Mouse (Mus musculus): ENCODE measurements around the gene Slamf9. TPM values are rescaled to one million over a fixed set of nuclear protein-coding genes. Genes with fewer than 3 reads are reported as not detected.

Gene Slamf9
- total and polyA plus RNA-seq, 2 experiments from 2014 or later, result 0.20 to 0.38 TPM

DNA sequence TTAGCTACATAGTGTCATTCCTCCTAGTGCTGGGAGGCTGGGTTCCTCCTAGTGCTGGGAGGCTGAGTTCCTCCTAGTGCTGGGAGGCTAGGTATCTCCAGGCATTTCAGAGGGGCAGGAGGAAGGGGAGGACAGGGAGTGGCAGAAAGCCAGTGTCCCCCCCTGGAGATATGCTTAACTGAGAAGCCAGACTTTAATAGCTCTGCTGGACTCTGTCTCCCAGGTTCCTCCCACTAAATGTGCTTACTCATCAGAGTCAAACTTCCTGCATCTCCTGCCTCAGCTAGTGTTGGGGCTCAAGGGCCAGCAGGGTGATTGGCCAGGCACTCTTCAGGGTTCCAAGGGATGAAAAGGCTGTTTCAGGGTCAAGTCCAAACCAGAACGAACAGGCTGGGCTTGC is 40.2 kb downstream of the Slamf9 start:
- Histone ChIP-seq H3K27ac (ENCODE audit: low read depth, low read length) (no peak overlapping the region), H3K4me3 (ENCODE audit: low read depth, low read length) (no peak overlapping the region), H3K9me3 (ENCODE audit: low read length) (no peaks in the 10 kb centered on the region; the same call in 1 of the 2 replicates), H3K27me3 (ENCODE audit: insufficient read depth, low read length) (no peaks in the 10 kb centered on the region), H3K4me1 (ENCODE audit: insufficient read depth, low read length) (no peaks in the 10 kb centered on the region; the same call in 1 of the 2 replicates), H3K9ac (replicated peaks; ENCODE audit: low read length, poor library complexity, severe bottlenecking) (no peak overlapping the region), H3K4me2 (ENCODE audit: low read depth, low read length, poor library complexity, severe bottlenecking) (no peak overlapping the region), H3K36me3 (ENCODE audit: insufficient read depth, low read length) (no peaks in the 10 kb centered on the region)
- WGBS, result 63% methylated on average over 1 of the region's 1 CpGs
- TF ChIP-seq CTCF (IDR thresholded peaks at IDR 0.05), result no peak
- DNase-seq (ENCODE audit: low spot score), result no peak
- ATAC-seq (ENCODE audit: low FRiP score), result no peak

DNA sequence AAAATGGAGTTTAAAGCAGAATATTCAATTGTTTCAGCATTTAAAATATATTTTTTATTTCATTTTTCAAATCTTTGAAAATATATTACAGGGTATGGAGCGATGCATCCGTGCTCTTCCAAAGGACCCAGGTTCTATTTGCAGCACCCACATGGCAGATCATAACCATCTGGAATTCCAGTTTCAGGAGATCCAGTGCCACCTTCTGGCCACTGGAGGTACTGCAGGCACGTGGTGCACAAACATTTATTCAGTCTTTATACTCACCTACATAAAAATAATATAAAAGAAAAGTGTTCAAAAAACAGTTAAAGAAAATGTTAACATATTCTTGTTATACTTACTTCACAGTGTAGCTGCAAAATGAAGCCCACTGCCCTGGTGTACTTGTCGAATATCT is 42.9 kb downstream of the Slamf9 start:
- DNase-seq (ENCODE audit: low spot score), result no peak

DNA sequence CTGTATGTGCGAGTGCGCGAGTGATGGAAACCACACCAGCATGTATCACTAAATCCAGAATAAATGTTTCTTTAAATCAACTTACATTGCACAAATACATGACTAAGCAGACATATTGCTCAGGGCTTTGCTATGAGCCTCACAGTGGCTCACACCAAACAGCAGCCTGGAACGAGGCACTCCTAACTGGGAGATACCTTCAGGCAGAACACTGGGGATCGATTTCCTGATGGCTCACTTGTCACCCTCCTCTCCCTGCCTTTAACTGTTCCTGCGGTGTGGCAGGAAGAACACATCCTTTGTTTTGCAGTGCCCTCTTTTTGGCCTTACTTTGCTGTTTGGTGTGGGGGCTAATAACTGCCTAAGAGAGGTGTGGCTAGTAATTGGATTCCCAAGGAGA is 44.5 kb downstream of the Slamf9 start:
- ATAC-seq (ENCODE audit: low FRiP score) (no peak), DNase-seq (ENCODE audit: low spot score) (no peak)
- H3K27me3 ChIP-seq (ENCODE audit: insufficient read depth, low read length), result no peaks in the 10 kb centered on the region
- no peak overlapping the region for H3K9ac ChIP-seq (replicated peaks; ENCODE audit: low read length, poor library complexity, severe bottlenecking)
- no peak overlapping the region for H3K4me2 ChIP-seq (ENCODE audit: low read depth, low read length, poor library complexity, severe bottlenecking)
- no peak overlapping the region for H3K4me3 ChIP-seq (ENCODE audit: low read depth, low read length)
- no peak overlapping the region for H3K27ac ChIP-seq (ENCODE audit: low read depth, low read length)
- H3K36me3 ChIP-seq (ENCODE audit: insufficient read depth, low read length), result no peaks in the 10 kb centered on the region
- no peaks in the 10 kb centered on the region; the same call in 1 of the 2 replicates for H3K9me3 ChIP-seq (ENCODE audit: low read length)
- no peaks in the 10 kb centered on the region; the same call in 1 of the 2 replicates for H3K4me1 ChIP-seq (ENCODE audit: insufficient read depth, low read length)
- 68% methylated on average over 6 of the region's 6 CpGs for WGBS
- TF ChIP-seq CTCF (IDR thresholded peaks at IDR 0.05), result no peak

More for the DNA sequence above, 42.9 kb downstream of the Slamf9 start:
- Histone ChIP-seq H3K4me3 (ENCODE audit: low read depth, low read length) (no peak overlapping the region), H3K9me3 (ENCODE audit: low read length) (no peaks in the 10 kb centered on the region; the same call in 1 of the 2 replicates), H3K27me3 (ENCODE audit: insufficient read depth, low read length) (no peaks in the 10 kb centered on the region), H3K4me2 (ENCODE audit: low read depth, low read length, poor library complexity, severe bottlenecking) (no peak overlapping the region), H3K36me3 (ENCODE audit: insufficient read depth, low read length) (no peaks in the 10 kb centered on the region), H3K4me1 (ENCODE audit: insufficient read depth, low read length) (no peaks in the 10 kb centered on the region; the same call in 1 of the 2 replicates), H3K9ac (replicated peaks; ENCODE audit: low read length, poor library complexity, severe bottlenecking) (no peak overlapping the region), H3K27ac (ENCODE audit: low read depth, low read length) (no peak overlapping the region)
- TF ChIP-seq CTCF (IDR thresholded peaks at IDR 0.05), result peak; percentile 64
- no peak for ATAC-seq (ENCODE audit: low FRiP score)
- 76% methylated on average over 4 of the region's 4 CpGs for WGBS

DNA sequence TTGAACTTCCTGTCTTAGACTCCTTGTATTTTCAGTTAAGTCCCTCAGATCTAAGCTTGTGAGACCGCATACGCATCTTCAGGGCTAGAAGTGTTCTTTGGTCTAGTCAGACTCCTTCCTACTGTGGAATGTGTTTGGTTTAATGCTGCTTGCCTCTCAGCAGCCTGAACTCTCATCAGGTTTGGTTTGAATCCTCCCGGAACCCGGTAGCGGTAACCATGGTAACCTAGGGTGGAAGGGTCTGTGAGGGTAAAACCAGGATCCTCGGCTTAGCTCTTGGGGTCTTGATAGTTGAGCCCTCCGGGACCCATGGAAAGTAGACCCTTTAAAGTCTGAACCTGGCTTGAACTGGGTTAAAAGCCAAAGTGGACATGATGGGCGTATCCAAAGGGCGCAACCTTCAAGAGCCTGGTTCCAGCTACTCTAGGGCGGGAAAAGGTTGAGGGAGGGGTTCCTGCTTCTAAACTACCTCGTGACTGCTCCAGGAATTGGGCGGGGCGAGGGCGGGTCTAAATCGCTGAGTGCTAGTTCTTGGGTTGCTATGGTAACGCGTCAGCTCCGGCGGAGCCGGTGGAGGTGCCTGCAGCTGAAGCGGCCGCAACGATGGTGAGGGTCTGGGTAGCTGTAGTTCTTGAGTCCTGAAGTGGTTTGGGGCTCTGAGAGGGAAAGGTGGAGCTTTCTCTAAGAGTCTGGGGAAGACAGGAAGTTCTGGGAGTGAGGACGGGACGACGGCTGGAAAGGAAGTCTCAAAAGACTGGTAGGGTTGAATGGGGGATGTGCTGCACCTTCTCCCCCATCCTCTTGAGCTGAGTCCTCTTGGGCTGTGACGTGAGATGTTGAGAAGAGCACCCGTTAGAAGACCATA is 45.6 kb downstream of the Slamf9 start, which contains the start of gene Cfap45:
Gene Cfap45 (plus strand): TSS at position 226 of the 865 bp plus-strand sequence.
- peak within 1 kb of the TSS; percentile 30 for H3K4me3 ChIP-seq (ENCODE audit: low read depth, low read length)
- DNase-seq (ENCODE audit: low spot score), result peak; percentile 92
- WGBS, result 2% methylated on average over 28 of the region's 28 CpGs
- peak within 1 kb of the TSS; percentile 62 for H3K4me2 ChIP-seq (ENCODE audit: low read depth, low read length, poor library complexity, severe bottlenecking)
- no peak within 1 kb of the TSS for H3K9ac ChIP-seq (replicated peaks; ENCODE audit: low read length, poor library complexity, severe bottlenecking)
- no peak for TF ChIP-seq CTCF (IDR thresholded peaks at IDR 0.05)
- ATAC-seq (ENCODE audit: low FRiP score), result peak; percentile 84
- no peaks in the 10 kb centered on the region for H3K36me3 ChIP-seq (ENCODE audit: insufficient read depth, low read length)
- H3K27ac ChIP-seq (ENCODE audit: low read depth, low read length), result 0 out of 2 replicates have a peak within 1 kb of the TSS, but pooled peaks have one; percentile 48
- H3K9me3 ChIP-seq (ENCODE audit: low read length), result no peaks in the 10 kb centered on the region; the same call in 1 of the 2 replicates
- H3K27me3 ChIP-seq (ENCODE audit: insufficient read depth, low read length), result no peaks in the 10 kb centered on the region
- H3K4me1 ChIP-seq (ENCODE audit: insufficient read depth, low read length), result no peaks in the 10 kb centered on the region; the same call in 1 of the 2 replicates

DNA sequence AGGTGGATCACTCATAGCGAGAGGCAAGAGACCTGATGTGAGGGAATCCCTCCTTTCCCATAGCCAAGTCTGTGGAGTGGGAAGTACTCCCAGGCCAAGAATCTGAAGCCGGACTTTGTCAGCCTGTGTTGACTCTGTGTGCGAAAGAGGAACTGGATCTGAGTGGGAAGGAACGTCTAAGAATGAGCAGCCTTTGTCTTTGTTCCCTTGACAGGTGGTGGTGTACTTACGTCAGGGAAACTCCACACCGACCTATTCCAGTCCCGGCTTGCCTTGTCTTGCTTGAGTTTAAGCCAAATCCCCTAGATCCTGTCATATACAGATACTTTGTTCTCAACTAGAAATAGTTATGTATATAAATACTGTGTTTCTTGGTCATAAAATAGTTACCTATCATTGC is 47.4 kb downstream of the Slamf9 start:
- no peak for ATAC-seq (ENCODE audit: low FRiP score)
- Histone ChIP-seq H3K4me3 (ENCODE audit: low read depth, low read length) (no peak overlapping the region), H3K9me3 (ENCODE audit: low read length) (no peaks in the 10 kb centered on the region; the same call in 1 of the 2 replicates), H3K36me3 (ENCODE audit: insufficient read depth, low read length) (no peaks in the 10 kb centered on the region), H3K4me1 (ENCODE audit: insufficient read depth, low read length) (no peaks in the 10 kb centered on the region; the same call in 1 of the 2 replicates), H3K27ac (ENCODE audit: low read depth, low read length) (no peak overlapping the region), H3K9ac (replicated peaks; ENCODE audit: low read length, poor library complexity, severe bottlenecking) (no peak overlapping the region), H3K4me2 (ENCODE audit: low read depth, low read length, poor library complexity, severe bottlenecking) (no peak overlapping the region), H3K27me3 (ENCODE audit: insufficient read depth, low read length) (no peaks in the 10 kb centered on the region)
- WGBS, result 68% methylated on average over 7 of the region's 7 CpGs
- DNase-seq (ENCODE audit: low spot score), result no peak
- no peak for TF ChIP-seq CTCF (IDR thresholded peaks at IDR 0.05)

DNA sequence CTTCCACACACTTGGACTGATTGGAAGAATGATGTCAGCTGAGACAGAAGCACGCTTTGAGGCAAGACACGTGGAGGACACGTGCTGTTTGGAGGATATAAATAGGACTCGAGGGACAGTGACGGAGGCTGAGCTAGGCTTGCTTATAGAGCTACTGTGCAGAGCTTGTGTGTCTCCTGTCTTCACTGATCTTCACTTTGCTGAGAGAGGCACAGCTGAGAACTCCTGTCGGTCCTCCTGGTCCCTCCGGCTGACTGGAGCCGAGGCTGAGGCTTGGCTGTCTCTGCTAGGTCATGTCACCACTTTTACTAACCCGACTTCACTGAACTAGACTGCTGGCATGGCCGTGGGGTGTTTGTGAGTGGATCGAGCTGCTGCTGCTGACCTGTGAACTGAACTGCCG is 48.5 kb downstream of the Slamf9 start:
- WGBS, result 63% methylated on average over 12 of the region's 12 CpGs
- Histone ChIP-seq H3K4me2 (ENCODE audit: low read depth, low read length, poor library complexity, severe bottlenecking) (no peak overlapping the region), H3K9me3 (ENCODE audit: low read length) (no peaks in the 10 kb centered on the region), H3K27ac (ENCODE audit: low read depth, low read length) (no peak overlapping the region), H3K36me3 (ENCODE audit: insufficient read depth, low read length) (no peaks in the 10 kb centered on the region), H3K4me1 (ENCODE audit: insufficient read depth, low read length) (no peaks in the 10 kb centered on the region; the same call in 1 of the 2 replicates), H3K27me3 (ENCODE audit: insufficient read depth, low read length) (no peaks in the 10 kb centered on the region), H3K4me3 (ENCODE audit: low read depth, low read length) (no peak overlapping the region), H3K9ac (replicated peaks; ENCODE audit: low read length, poor library complexity, severe bottlenecking) (no peak overlapping the region)
- TF ChIP-seq CTCF (IDR thresholded peaks at IDR 0.05), result no peak
- ATAC-seq (ENCODE audit: low FRiP score) (no peak), DNase-seq (ENCODE audit: low spot score) (no peak)
